Mouse (Mus musculus) forebrain, postnatal 0 days (tissue): ENCODE data around the gene Dusp11. TPM values are rescaled to one million over a fixed set of nuclear protein-coding genes. Genes with fewer than 3 reads are reported as not detected.
"Not testable (repeated sequence)": the region's sequence is repeated elsewhere in the genome, so short reads cannot be mapped to it uniquely, and the experiment has no call there.

Source experiments
- ATAC-seq: fragments of 200-750 bp; cut with Nextera tagmentation; 2 replicates; pipeline ENCODE4 v1.8.0; 2017; ENCODE audit warnings: mild to moderate bottlenecking, moderate library complexity
- DNase-seq: peaks from one replicate; pipeline ENCODE4 v3.0.0-alpha.2; 2015
- H3K27ac ChIP-seq: fragments of 300-500 bp; sonication (generic); 2 replicates; pipeline ENCODE4 v1.5.1; 2014; ENCODE audit warnings: low read depth, mild to moderate bottlenecking, antibody characterized with exemption, low read length, moderate library complexity, mixed read lengths
- H3K27me3 ChIP-seq: fragments of 300-500 bp; sonication (generic); 2 replicates; pipeline ENCODE4 v1.6.1; 2014; ENCODE audit warnings: mild to moderate bottlenecking, low read length, mixed read lengths; ENCODE audit not compliant: insufficient read depth
- H3K36me3 ChIP-seq: fragments of 300-500 bp; sonication (generic); 2 replicates; pipeline ENCODE4 v1.6.1; 2014; ENCODE audit warnings: mild to moderate bottlenecking, moderate library complexity; ENCODE audit not compliant: insufficient read depth
- H3K4me1 ChIP-seq: fragments of 300-500 bp; sonication (generic); 2 replicates; pipeline ENCODE4 v1.6.1; 2014; ENCODE audit warnings: antibody characterized with exemption; ENCODE audit not compliant: insufficient read depth
- H3K4me2 ChIP-seq: fragments of 300-500 bp; sonication (generic); 2 replicates; pipeline ENCODE4 v1.6.1; 2014; ENCODE audit warnings: low read depth, mild to moderate bottlenecking, moderate library complexity
- H3K4me3 ChIP-seq: fragments of 300-500 bp; sonication (generic); 2 replicates; pipeline ENCODE4 v1.5.1; 2014; ENCODE audit warnings: low read depth, low read length, mixed read lengths
- H3K9ac ChIP-seq: fragments of 300-500 bp; sonication (generic); 2 replicates; pipeline ENCODE4 v1.6.1; 2014; ENCODE audit warnings: mild to moderate bottlenecking
- H3K9me3 ChIP-seq: fragments of 300-500 bp; sonication (generic); 2 replicates; pipeline ENCODE4 v1.6.1; 2016; ENCODE audit warnings: low read length
- CTCF ChIP-seq: sonication (generic); IDR thresholded peaks from 2 replicates; pipeline ENCODE4 v1.5.1; 2016; ENCODE audit warnings: antibody characterized with exemption, control low read depth, low read depth
- WGBS: fragments of 180-500 bp; shearing (Covaris S2); extraction: QIAGEN DNeasy Blood & Tissue Kit; methylation state at CpG from one replicate; pipeline ENCODE4 v1.1.7; 2014; 5-methylcytosine and 5-hydroxymethylcytosine counted together
- polyA plus RNA-seq: library from polyadenylated mRNA; unstranded; fragments of >200 nt; fragmentation: Nextera tagmentation; extraction: Ambion mirVana; gene quantifications from 2 replicates; pipeline ENCODE4 v1.2.1, GENCODE M21; 2015
- total RNA-seq: library from RNA; depleted of rRNA; stranded (reverse); fragments of >200 nt; gene quantifications from 2 replicates; pipeline ENCODE4 v1.2.3, GENCODE M21; 2014

Gene Dusp11
- total and polyA plus RNA-seq, 2 experiments from 2014 or later: 28.3 to 79.4 TPM

DNA sequence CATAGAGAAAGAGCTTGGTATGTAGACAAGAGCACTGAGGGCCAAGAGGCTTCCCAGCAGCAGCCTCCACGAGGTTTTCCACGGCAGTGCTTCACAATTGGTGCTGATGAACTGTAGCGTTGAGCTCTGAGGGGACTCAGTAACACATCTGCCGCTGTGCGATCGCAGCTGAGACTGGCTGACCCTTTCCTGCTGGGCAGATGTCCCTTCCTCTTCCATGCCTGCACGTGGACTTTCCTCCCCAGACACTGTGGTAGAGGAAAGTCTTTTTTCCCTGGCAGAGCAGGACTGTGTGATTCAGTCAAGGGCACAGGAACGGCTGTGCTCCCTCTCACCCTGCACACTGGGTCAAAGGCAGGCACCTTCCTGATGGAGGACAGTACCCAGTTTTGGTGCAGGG is 22.9 kb upstream of the Dusp11 start:
- H3K27me3 ChIP-seq: no peaks in the 10 kb centered on the region
- H3K36me3 ChIP-seq: no peaks in the 10 kb centered on the region
- H3K4me3 ChIP-seq: no peak overlapping the region
- no peaks in the 10 kb centered on the region for H3K9me3 ChIP-seq
- no peak for DNase-seq
- no peak for ATAC-seq
- no peak overlapping the region for H3K27ac ChIP-seq
- no peak overlapping the region for H3K4me2 ChIP-seq
- H3K9ac ChIP-seq: no peak overlapping the region
- 75% methylated on average over 8 of the region's 8 CpGs for WGBS
- no peak for TF ChIP-seq CTCF
- no peaks in the 10 kb centered on the region for H3K4me1 ChIP-seq

DNA sequence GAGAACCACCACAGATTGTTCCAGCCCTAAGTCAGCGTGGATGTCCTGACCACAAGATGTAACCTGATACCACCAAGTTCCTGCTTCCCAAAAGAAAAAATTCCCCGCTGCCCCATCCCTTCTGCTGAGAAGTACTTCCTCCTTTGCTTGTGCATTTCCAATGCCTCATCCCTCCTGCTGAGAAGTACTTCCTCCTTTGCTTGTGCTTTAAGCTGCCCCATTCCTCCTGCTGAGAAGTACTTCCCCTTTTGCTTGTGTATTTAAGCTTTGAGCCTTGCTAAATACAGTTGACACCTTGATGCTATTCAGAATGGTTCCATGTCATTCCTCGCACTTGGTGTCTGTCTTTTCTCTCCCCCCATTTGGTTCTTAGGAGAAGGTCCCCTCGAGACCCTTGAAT is 17.3 kb upstream of the Dusp11 start:
- H3K4me2 ChIP-seq, ATAC-seq, H3K4me3 ChIP-seq, H3K27ac ChIP-seq, H3K27me3 ChIP-seq, H3K36me3 ChIP-seq, H3K4me1 ChIP-seq, H3K9me3 ChIP-seq, H3K9ac ChIP-seq, DNase-seq: not testable (repeated sequence)
- 88% methylated on average over 4 of the region's 4 CpGs for WGBS

DNA sequence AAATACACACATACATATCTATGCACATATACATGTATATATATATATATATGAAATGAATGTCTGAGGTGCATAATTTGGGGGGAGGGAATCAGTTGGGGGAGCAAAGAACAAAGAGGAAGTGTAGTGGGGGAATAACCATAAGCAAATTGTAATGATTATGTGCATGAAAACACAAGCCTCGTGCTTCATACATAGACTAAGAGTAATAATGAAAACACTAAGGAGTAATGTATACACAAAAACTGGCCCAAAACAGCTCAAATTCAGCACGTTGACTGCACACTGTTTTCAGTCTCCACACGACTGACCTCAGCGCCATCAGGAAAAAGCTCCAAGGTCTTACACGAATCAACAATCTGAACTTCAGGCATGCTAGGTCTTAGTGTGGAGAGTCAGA is 14.8 kb upstream of the Dusp11 start:
- Histone ChIP-seq H3K4me1 (no peaks in the 10 kb centered on the region), H3K4me2 (no peak overlapping the region), H3K4me3 (no peak overlapping the region), H3K27me3 (no peaks in the 10 kb centered on the region), H3K27ac (no peak overlapping the region), H3K36me3 (no peaks in the 10 kb centered on the region), H3K9ac (no peak overlapping the region), H3K9me3 (no peaks in the 10 kb centered on the region)
- no peak for TF ChIP-seq CTCF
- 84% methylated on average over 5 of the region's 5 CpGs for WGBS
- DNase-seq: no peak
- ATAC-seq: no peak

DNA sequence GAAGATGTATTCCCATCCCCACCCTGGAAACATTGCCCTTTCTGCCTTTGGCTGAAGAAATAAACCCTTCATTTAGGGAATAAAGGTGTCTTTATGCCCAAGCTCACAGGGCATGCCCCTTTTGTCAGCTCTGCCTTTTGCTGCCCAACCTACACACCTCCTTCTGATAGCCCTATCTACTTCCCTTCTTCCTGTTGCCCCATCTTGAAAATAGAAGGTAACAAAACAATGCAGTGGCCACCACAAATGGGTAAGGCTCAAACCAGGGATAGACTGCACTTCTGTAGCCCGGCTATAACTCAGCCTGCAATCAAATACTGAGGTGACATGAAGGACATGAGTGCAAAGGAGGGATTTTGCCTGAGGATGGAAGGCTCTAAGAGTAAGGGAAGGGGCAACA is 14.3 kb upstream of the Dusp11 start:
- H3K4me3 ChIP-seq: no peak overlapping the region
- no peak for DNase-seq
- no peaks in the 10 kb centered on the region for H3K36me3 ChIP-seq
- TF ChIP-seq CTCF: no peak
- WGBS: 94% methylated on average over 1 of the region's 1 CpGs
- no peak for ATAC-seq
- no peak overlapping the region for H3K27ac ChIP-seq
- no peaks in the 10 kb centered on the region for H3K27me3 ChIP-seq
- H3K4me1 ChIP-seq: no peaks in the 10 kb centered on the region
- H3K9me3 ChIP-seq: no peaks in the 10 kb centered on the region
- H3K9ac ChIP-seq: no peak overlapping the region
- no peak overlapping the region for H3K4me2 ChIP-seq

DNA sequence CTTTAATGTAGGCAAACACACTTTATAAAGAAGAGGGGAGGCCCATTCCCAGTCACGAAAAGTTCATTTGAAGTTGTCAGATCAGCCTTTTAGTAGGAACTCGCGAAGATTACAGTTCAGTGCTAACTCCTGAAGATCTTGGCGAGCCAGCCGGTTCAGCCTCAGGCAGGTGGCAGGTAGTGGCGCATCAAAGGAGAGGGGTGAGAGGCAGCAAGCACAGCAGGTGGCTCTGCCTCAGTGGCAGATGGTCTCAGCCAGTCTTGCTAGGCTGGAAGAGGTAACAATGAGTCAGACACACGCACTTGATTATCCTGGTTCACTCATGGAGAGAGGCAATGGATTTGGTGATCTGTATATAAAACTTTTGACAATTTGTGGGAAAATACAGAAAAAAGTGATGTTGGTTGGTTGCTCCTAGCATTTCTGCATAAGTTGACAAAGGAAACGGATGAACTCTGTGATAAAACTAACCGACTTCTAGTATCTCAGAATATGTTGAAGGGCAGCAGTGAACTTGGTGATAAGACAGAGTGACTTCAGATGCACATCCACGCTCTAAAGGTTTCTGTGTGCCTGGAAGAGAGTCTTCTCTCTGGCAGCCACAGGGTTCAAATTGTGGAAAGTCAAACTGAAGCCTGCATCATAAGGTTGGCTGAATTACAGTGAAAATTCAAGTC is 13.6 kb upstream of the Dusp11 start:
- Histone ChIP-seq H3K4me3 (no peak overlapping the region), H3K4me1 (no peaks in the 10 kb centered on the region), H3K36me3 (no peaks in the 10 kb centered on the region), H3K27ac (no peak overlapping the region), H3K9ac (no peak overlapping the region), H3K27me3 (no peaks in the 10 kb centered on the region), H3K4me2 (no peak overlapping the region), H3K9me3 (no peaks in the 10 kb centered on the region)
- 71% methylated on average over 10 of the region's 10 CpGs for WGBS
- no peak for DNase-seq
- no peak for TF ChIP-seq CTCF
- ATAC-seq: no peak

DNA sequence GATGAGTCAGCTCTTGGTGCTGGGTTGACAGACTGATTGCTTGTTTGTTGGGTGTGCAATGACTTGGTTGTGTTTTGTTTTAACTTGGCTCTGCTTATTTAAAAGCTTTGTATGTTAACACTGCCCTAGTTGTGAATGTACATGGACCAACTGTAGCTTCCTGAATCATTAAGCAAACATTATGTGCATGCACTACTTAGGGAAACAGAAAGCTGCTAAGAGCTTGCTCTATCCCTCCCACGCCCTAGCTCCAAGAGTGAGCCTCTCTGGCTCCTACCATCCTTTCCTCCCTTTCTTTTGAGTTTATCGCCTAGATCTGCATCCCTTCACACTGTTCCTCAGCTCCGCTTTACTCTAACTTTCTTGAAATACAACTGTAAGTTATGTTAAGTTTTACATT is 11.9 kb upstream of the Dusp11 start:
- TF ChIP-seq CTCF: no peak
- H3K4me1 ChIP-seq: no peaks in the 10 kb centered on the region
- WGBS: 83% methylated on average over 3 of the region's 3 CpGs

DNA sequence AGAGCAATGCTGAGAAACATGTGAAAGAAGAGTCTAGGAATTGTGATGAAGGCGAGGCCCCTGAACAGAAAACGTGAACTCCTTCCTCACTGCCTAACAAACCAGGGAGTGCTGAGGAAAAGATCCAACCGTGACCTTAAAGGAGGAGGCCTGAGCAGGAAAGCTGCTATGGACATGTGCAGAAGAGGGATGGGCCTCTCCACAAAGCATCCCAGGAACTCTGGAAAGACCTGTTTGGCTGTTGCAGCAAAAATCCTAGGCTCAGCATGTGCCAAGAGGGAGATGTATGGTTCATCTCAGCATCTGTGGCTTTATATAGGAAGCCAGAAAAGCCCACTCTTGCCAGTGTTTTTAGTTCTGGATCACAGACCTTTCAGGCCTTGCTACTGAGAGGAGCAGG is 11.2 kb upstream of the Dusp11 start:
- Histone ChIP-seq H3K27me3 (no peaks in the 10 kb centered on the region), H3K9ac (no peak overlapping the region), H3K4me1 (no peaks in the 10 kb centered on the region), H3K36me3 (no peaks in the 10 kb centered on the region), H3K4me2 (no peak overlapping the region), H3K9me3 (no peaks in the 10 kb centered on the region), H3K4me3 (no peak overlapping the region), H3K27ac (no peak overlapping the region)
- ATAC-seq (no peak), DNase-seq (no peak)
- 73% methylated on average over 3 of the region's 3 CpGs for WGBS
- TF ChIP-seq CTCF: no peak

More for the DNA sequence above, 11.9 kb upstream of the Dusp11 start:
- H3K27me3 ChIP-seq: no peaks in the 10 kb centered on the region
- no peak overlapping the region for H3K27ac ChIP-seq
- no peaks in the 10 kb centered on the region for H3K9me3 ChIP-seq
- DNase-seq (no peak), ATAC-seq (no peak)
- H3K4me3 ChIP-seq: no peak overlapping the region
- H3K4me2 ChIP-seq: no peak overlapping the region
- H3K36me3 ChIP-seq: no peaks in the 10 kb centered on the region
- H3K9ac ChIP-seq: no peak overlapping the region

DNA sequence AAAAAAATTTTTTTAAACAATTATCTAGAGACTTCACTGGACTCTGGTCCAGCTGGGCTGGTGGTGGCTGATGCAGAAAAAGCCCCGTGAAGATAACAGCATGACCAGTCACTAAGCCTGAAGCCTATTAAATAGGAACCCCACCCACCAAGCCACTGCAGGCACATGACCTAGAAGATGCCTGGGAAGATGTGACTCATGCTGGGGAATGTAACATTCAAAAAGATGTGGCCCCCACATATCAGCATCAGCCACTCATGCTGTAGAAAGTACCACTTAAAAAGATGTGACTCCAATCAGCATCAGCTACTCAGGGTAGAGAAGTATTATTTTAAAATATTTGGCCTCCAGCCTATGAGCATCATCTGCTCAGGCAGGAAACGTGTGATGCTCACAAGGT is 8.4 kb upstream of the Dusp11 start:
- no peak for TF ChIP-seq CTCF
- no peak overlapping the region for H3K27ac ChIP-seq

More for the DNA sequence above, 8.4 kb upstream of the Dusp11 start:
- DNase-seq: no peak
- no peak overlapping the region for H3K4me3 ChIP-seq
- no peaks in the 10 kb centered on the region for H3K27me3 ChIP-seq
- no peaks in the 10 kb centered on the region for H3K4me1 ChIP-seq
- ATAC-seq: no peak
- H3K36me3 ChIP-seq: no peaks in the 10 kb centered on the region
- 76% methylated on average over 2 of the region's 2 CpGs for WGBS
- no peaks in the 10 kb centered on the region for H3K9me3 ChIP-seq
- no peak overlapping the region for H3K4me2 ChIP-seq
- no peak overlapping the region for H3K9ac ChIP-seq
